8 mouse cellular contexts compared by ENCODE assay signal in the genomic region with DNA sequence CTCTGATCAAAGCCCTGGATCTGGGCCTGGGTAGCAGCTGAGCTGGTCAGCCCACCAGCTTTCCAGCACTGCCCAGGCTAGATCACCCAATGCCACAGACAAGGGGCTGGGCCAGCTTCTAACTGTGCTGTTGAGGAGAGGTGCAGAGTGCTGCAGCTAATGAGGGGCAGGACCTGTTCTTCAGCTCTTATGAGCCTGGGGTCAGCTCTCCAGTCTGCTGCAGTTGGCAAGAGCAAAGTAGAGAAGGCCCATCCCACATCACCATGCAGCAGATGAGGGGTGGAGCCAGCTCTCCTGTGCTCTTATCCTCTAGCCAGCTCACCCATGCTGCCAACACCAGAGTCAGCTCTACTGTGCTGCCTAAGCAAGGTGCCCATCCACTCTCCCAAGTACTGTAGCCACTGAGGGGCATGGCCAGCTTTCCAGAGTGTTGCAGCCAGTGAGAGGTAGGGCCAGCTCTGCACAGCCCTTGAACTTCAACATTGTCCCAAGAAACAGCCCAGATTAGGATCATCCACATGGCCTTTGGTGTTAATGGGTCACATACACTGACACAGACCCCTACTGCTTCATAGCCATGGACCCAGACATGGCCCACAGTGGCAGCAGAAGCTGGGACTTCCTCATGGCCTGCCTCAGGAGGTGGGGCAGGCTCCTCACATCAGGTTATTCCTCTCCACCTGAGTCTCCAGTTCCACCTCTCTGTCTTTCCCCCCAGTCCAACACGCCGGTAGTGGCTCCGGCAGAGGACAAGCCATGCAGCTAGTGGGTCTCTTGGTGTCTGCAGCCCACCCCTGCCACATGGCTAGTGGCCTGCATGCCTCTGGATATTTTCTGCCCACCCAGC. TPM values are rescaled to one million over a fixed set of nuclear protein-coding genes. Genes with fewer than 3 reads are reported as not detected.
A peak's percentile ranks its signal among the peaks of the same experiment; 100 is the strongest.
DNase-seq lines count a peak whose midpoint lies in the region; ATAC-seq and TF ChIP-seq lines count a peak whose summit lies in the region.

No protein-coding gene starts in this region.

- H3K27me3 ChIP-seq in liver, postnatal 0 days (ENCODE audit: insufficient read depth, low read length), result no peaks in the 10 kb centered on the region
- H3K27me3 ChIP-seq in limb, embryonic 15.5 days, result no peaks in the 10 kb centered on the region
- no peaks in the 10 kb centered on the region for H3K27me3 ChIP-seq in small intestine, adult 2 months (ENCODE audit: control insufficient read depth, insufficient read depth, low read length)

- ATAC-seq in frontal cortex, adult (ENCODE audit: low TSS enrichment), result 0 out of 2 replicates have a peak, but pooled peaks have one; percentile 5
- no peak; the same call in 1 of the 2 replicates for ATAC-seq in liver, postnatal 0 days
- 0 out of 2 replicates have a peak, but pooled peaks have one; percentile 48 for ATAC-seq in limb, embryonic 15.5 days (ENCODE audit: insufficient number of reproducible peaks, low FRiP score, low TSS enrichment, low read depth)
- no peak for ATAC-seq in inflammation-experienced regulatory T-cells, adult 6 months

- H3K4me1 ChIP-seq in liver, postnatal 0 days (ENCODE audit: insufficient read depth), result peaks cover 23% of the 10 kb centered on the region
- peaks cover 16% of the 10 kb centered on the region; the same call in 1 of the 2 replicates for H3K4me1 ChIP-seq in limb, embryonic 15.5 days
- peaks cover 26% of the 10 kb centered on the region for H3K4me1 ChIP-seq in small intestine, adult 2 months (ENCODE audit: control insufficient read depth, insufficient read depth, insufficient read length, low read length)

- 0 out of 2 replicates have a peak, but pooled peaks have one; percentile 20 for TF ChIP-seq POLR2A in small intestine, adult 2 months (IDR thresholded peaks at IDR 0.05; ENCODE audit: low read depth, low read length)

- peaks cover 3% of the 10 kb centered on the region for H3K36me3 ChIP-seq in liver, postnatal 0 days (replicated peaks; ENCODE audit: insufficient read depth, low read length)
- peaks cover 5% of the 10 kb centered on the region; the same call in 1 of the 2 replicates for H3K36me3 ChIP-seq in limb, embryonic 15.5 days
- no peaks in the 10 kb centered on the region; the same call in 1 of the 2 replicates for H3K36me3 ChIP-seq in small intestine, adult 2 months (ENCODE audit: control insufficient read depth, insufficient read depth, low read length)

- TF ChIP-seq EP300 in liver, postnatal 0 days (IDR thresholded peaks at IDR 0.05; ENCODE audit: low read depth), result no peak

- no peak overlapping the region for H3K27ac ChIP-seq in liver, postnatal 0 days (ENCODE audit: low read depth)
- H3K27ac ChIP-seq in limb, embryonic 15.5 days, result no peak overlapping the region
- peak overlapping the region; percentile 88 for H3K27ac ChIP-seq in small intestine, adult 2 months (ENCODE audit: insufficient read depth, low read depth, low read length)

- no peak overlapping the region for H3K9ac ChIP-seq in liver, postnatal 0 days (replicated peaks)
- H3K9ac ChIP-seq in limb, embryonic 15.5 days, result no peak overlapping the region

- no peak overlapping the region for H3K4me3 ChIP-seq in liver, postnatal 0 days (ENCODE audit: low read depth, low read length)
- no peak overlapping the region for H3K4me3 ChIP-seq in limb, embryonic 15.5 days
- no peak overlapping the region; the same call in 1 of the 2 replicates for H3K4me3 ChIP-seq in small intestine, adult 2 months (ENCODE audit: low read depth, low read length)

- no peaks in the 10 kb centered on the region for H3K9me3 ChIP-seq in liver, postnatal 0 days (ENCODE audit: low read length)
- H3K9me3 ChIP-seq in limb, embryonic 15.5 days, result no peaks in the 10 kb centered on the region

- WGBS in liver, postnatal 0 days (ENCODE audit: insufficient replicate concordance), result 94% methylated on average over 3 of the region's 3 CpGs
- 65% methylated on average over 3 of the region's 3 CpGs for WGBS in limb, embryonic 15.5 days
- WGBS in small intestine, adult 2 months, result 39% methylated on average over 3 of the region's 3 CpGs

- no peak overlapping the region for H3K4me2 ChIP-seq in liver, postnatal 0 days (ENCODE audit: low read depth, low read length)
- no peak overlapping the region for H3K4me2 ChIP-seq in limb, embryonic 15.5 days

- no peak for TF ChIP-seq CTCF in liver, postnatal 0 days (IDR thresholded peaks at IDR 0.05; ENCODE audit: low read depth)
- no peak; the same call in 1 of the 2 replicates for TF ChIP-seq CTCF in small intestine, adult 2 months (IDR thresholded peaks at IDR 0.05; ENCODE audit: extremely low read depth, insufficient read length, insufficient replicate concordance, low read depth, low read length)

- DNase-seq in frontal cortex, adult 2 months (ENCODE audit: extremely low spot score in 1 of 2, low spot score in 1 of 2), result no peak
- peak; percentile 20 for DNase-seq in liver
- no peak for DNase-seq in liver, postnatal 0 days
- no peak for DNase-seq in gastrocnemius, postnatal 4 days (ENCODE audit: low spot score in 2 of 2)

RNA-seq across cellular contexts. Expression of a gene that starts 10.8 kb away (rescaled TPM):
- 57.1 and 61.7 TPM in 2 replicates for polyA plus RNA-seq in frontal cortex, adult 2 months (2012; rRNA removed)
- polyA plus RNA-seq in liver, postnatal 0 days (2015; fragmentation: Nextera tagmentation; extraction: Ambion mirVana), result 3.6 and 4.1 TPM in 2 replicates
- 16.4 and 19.3 TPM in 2 replicates for polyA plus RNA-seq in limb, embryonic 15.5 days (2015; fragmentation: Nextera tagmentation; extraction: Ambion mirVana)
- polyA plus RNA-seq in small intestine, adult 2 months (2012; rRNA removed), result 0.88 and 1.6 TPM in 2 replicates
- 10 to 100 TPM in 2 of 3 experiments, 1 to 10 TPM in 1; 7.0 to 12.2 (median 10.4) TPM for polyA plus RNA-seq in inflammation-experienced regulatory T-cells, adult 6 months (2017; shearing (Covaris generic))
- total RNA-seq in gastrocnemius, postnatal 4 days (2021), result 10 to 100 TPM; 43.4 to 51.8 TPM

Comparison
In these comparisons a context has a peak if more than half of its experiments do, and no peak if none do; other contexts are left out.
1. ATAC-seq: peak in frontal cortex, adult (single experiment) and limb, embryonic 15.5 days (single experiment); none in liver, postnatal 0 days (single experiment) and inflammation-experienced regulatory T-cells, adult 6 months (single experiment).